Mouse (Mus musculus) liver, adult 2 months (tissue): ENCODE data around the gene Pkn1.

Source experiments
- CTCF ChIP-seq: fragments of 200-500 bp; IDR thresholded peaks from 2 replicates; pipeline ENCODE4 v1.5.1; 2011; ENCODE audit warnings: low read depth, low read length, control low read depth
- POLR2A ChIP-seq: fragments of 200-500 bp; IDR thresholded peaks from 2 replicates; pipeline ENCODE4 v1.6.1; 2011; ENCODE audit warnings: low read length, control low read depth; ENCODE audit not compliant: insufficient read depth; ENCODE audit errors: extremely low read depth

- TF ChIP-seq CTCF (no peak), POLR2A (no peak)
Observed at GRCm38 (mm10) chr8:83621691-83622388, 77.1 kb downstream of the Pkn1 start.
